Mouse (Mus musculus): ENCODE results near the gene Cyb561.
A peak's percentile ranks its signal among the peaks of the same experiment; 100 is the strongest.

Cyb561 gene

DNA sequence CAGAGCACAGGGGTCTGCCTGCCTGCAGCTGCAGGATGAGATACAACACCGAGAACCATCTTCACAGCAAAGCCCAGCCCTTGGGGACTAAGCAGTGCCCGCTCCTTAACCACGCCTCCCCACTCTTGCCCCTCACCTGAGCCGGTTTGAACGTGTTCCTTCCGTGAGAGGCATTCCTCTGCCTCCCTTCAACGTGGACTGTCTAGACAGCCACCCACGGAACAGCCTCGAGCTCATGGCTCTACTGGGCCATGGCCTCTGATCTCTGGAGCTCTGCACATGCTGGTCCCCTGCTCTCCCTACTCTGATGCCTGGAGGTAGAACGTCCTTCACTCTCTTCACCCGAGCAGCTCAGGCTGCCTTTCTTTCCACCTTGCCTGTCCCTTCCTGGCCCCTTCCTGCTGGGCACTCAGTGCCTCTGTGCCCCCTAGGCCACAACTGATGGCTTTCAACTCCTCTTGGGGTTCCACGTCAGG, at the start of gene Cyb561:
Gene Cyb561 (minus strand): TSS at position 426 of the 476 bp plus-strand sequence.
- DNase-seq: no peak

DNA sequence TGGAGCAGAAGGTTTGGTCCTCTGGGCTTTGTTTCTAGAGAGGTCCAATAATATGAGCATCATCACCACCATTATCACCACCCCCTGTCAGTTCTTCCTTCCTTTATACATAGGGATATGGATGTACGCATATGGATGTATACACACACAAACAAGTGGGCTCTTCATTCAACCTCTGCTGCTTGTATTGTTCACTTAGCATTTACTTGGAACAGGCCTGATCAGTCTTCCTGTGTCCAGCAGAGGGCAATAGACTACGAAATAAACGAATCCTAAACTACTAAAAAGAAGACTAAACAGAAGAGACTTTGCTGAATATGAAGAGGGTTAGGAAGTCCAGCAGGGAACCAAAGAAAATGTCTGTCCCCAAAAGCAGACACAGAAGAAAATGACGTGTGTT, 48.6 kb upstream of the Cyb561 start:
- peak in 1 of 2 experiments; percentile 46 for DNase-seq

DNA sequence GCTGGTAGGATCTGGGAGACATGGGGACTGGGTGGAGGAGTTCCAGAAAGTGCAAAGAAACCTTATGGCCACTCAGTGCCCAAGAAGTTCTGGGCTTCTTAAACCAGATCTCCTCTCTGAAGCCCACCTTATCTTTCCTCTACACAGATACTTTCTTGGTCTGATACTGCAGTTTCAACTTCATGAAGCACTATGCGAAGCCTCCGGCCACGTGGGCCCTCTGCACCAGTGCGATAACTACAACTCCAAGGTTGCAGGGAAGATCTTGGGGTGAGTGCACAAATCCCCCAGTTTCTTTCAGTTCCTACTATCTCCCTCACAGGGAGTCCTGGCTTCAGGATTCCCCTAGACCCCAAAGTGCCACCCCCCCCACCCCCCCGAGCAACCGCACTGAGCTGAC, 46.9 kb upstream of the Cyb561 start:
- no peak for DNase-seq

DNA sequence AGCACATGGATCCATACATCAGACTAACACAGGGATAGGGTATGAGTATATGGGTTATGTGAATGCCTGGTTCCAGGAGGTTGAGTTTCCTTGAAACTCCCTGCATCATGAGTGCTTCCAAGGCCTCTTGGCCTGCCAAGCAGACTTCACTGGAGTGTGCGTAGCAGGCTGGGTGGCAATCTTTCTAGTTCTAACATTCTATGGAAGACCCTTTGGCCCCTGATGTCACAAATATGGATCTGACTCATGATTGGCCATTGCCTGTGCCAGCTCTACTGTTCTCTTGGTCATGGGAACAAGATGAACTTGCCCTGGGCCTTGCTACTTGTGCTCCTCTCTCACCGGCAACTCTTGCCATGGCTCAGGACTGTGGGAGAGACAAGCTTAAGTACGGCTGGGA, 41.2 kb upstream of the Cyb561 start, which contains the start of gene Ace3:
Gene Ace3 (plus strand): TSS at position 301 of the 400 bp plus-strand sequence.
- DNase-seq: no peak

DNA sequence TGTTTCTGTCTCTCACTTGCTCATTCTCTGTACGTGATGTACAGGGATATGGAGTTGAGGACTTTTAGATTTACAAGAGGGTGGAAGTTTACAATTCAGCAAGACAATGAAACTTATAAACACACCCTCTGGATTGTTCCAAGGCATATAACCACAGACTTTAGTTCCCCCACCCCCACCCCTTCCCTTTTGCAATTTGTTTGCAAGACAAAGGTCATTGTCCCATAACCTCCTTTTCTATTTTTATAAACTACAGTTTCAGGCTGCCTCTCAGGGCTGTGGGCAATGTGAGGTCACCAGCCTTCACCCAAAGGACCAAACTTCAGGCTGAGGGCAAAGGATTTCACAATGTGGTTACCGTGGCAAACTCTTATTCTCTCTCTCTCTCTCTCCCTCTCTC, 37.1 kb upstream of the Cyb561 start:
- peak; percentile 15 to 73 for DNase-seq

DNA sequence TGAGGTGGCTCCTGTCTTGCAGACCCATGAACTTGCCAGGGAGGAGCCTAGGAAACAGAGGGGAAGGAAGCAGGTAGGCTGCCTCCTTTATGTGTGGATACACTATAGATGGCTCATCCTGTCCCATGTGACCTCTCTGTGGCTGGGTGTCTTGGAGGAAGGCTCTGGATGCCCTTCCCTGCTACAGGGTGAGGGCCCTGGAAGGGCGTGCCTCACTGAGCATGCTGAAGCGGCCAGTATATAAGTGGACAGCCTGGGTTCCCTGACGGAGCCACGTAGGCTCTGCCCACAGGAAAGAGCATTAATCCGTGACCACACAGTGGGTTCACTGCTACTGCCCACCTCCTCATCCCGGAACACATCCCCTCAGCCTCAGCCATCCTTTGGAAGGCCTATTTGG, 36.3 kb upstream of the Cyb561 start:
- DNase-seq: no peak

DNA sequence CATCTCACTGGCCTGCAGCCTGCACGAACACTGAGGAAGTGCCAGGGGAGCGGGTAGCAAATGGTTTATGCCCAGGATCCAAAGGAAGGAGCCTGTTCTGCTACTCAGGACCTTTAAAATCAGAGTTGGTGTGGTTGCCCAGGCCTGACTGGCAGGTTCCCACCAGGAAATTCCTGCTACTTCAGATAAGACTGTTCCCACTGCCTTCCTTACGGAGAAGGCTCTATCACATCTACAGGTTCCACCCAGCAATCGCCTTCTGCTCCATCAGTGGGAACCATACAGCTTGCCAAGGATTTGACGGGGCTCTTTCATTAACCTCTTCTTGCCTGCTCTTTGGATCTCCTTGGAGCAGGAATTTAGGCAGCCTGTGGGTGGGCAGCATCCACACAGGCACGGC, 34.3 kb upstream of the Cyb561 start:
- no peak for DNase-seq

DNA sequence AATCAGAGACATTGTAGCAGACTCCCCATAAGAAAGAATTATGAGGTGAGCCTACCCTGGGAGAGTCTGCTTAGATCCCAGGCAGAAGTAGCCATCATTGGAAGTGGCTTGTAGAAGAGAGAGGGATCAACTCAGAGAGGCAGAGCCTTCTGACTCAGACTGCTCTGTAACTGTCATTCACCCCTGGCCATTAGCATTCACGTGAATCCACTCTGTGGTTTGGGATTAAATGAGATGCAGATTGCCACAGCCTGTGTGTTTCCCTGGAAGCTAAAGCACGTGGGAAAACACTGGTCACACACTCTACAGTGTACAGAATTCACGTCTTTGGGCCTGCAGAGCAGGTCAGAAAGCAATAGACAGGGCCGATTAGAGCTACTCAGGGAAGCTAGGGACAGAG, 31.3 kb upstream of the Cyb561 start:
- DNase-seq: no peak

DNA sequence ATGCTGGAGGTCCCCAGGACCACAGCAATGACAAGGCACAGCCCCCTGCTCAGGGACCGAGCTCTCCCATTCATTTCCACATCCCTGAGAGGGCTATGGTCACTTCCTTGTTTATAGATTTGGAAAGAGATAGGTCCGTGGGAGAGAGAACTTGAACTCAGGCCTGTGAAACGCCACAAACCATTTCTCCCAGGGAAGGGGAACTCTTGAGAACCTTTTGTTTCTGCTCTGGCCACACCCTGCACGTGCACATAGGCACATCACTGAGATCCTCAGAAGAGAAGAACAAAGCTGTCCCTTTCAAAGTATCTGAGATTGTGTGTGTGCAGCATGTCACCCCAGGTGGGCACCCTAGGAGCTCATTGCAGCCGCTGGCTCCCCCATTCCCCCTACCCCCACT, 25.5 kb upstream of the Cyb561 start:
- DNase-seq: no peak

DNA sequence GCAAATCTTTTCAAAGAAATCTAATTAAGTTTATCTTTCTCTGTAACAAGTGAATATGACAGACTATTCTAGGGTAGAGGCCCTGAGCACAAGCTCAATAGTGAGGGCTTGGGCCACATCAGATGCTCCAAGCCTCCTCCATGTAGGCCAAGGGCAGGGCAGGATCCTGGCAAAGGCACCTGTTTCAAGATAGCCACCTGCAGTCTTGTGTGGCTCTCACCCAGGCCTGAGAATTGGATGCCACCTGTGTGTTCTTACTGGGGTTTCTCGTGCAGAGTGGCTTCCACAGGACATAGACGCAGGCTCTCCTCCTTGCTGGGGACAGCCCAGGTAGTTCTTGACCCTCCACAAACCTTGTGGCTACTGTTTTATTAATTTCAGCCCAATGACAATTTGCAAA, 25.1 kb upstream of the Cyb561 start:
- no peak for DNase-seq

DNA sequence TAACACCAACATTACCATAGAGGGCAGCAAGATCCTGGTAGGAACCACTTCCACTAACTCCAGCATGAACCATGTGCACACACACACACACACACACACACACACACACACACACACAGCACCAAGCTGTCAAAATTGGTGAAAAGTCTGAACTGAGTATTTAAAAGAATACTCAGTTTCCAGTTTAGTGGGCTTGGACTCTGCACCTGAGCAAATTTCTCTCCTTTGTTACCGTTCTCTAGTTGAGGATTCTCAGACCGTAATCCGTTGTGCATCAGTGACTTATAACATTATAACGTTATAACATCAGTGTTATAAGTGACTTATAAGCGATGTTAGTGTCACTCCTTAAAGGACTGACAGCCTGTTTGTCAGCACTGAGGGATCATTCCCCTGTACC, 22.5 kb upstream of the Cyb561 start:
- no peak for DNase-seq

DNA sequence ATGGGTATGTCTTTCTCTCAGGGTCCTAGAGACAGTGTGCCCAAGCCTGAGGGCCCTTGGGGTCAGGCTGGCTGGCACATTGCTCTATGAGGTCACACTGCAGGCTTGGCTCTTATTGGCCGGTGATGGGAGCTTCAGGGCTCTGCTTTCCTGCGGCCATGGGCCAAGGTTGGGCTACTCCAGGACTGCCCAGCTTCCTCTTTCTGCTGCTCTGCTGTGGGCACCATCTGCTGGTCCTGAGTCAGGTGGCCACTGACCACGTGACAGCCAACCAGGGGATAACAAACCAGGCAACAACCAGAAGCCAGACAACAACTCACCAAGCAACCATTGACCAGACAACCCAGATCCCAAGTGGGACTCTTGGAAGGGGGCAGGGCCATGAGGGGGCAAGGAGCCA, 21.9 kb upstream of the Cyb561 start:
- DNase-seq: peak in 1 of 2 experiments; percentile 59

DNA sequence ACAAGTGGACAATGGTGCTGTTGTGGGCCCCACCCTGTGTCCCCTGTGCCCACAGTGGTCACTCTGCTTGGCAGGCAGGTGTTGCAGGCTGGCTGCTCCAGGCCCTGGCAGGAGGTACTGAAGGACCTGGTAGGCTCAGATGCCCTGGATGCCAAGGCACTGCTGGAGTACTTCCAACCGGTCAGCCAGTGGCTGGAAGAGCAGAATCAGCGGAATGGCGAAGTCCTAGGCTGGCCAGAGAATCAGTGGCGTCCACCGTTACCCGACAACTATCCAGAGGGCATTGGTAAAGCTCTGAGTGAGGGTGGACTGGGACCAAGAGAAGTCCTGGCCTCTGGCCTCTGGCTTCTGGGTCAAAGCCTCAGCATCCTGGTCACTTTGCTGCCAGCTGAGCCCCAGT, 21.5 kb upstream of the Cyb561 start:
- DNase-seq: peak; percentile 80 to 89

DNA sequence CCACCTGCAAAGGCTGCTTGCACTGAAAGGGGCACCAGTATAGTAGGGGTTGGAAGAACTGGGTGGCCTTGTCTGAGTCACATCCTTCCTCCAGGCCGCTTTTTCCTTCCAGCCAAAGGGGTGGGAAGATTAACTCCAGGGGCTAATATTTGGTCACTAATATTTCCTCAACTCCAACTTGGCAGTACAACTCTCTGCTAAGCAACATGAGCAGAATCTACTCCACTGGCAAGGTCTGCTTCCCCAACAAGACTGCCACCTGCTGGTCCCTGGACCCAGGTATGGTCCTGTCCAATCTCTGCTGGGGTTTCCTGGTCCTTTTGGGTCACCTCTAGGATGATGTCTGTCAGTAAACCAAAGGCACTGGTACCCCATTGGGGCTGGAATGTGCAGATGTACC, 16.4 kb upstream of the Cyb561 start:
- peak; percentile 79 for DNase-seq

DNA sequence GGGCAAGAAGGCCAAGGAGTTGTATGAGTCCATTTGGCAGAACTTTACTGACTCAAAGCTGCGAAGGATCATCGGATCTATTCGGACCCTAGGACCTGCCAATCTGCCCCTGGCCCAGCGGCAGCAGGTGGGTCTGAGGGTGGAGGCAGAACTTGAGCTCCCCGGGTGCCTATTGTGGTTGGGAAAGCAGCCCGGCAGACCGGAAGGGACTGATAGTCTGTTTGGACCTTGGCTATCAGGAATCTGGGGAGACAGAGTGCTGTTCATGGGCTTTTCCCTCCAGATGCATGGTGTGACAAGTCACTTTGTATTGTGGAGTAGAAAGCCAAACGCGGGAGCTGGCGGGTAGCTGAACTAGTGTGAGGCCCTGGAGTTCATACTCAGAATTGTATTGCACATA, 15.8 kb upstream of the Cyb561 start:
- DNase-seq: no peak

DNA sequence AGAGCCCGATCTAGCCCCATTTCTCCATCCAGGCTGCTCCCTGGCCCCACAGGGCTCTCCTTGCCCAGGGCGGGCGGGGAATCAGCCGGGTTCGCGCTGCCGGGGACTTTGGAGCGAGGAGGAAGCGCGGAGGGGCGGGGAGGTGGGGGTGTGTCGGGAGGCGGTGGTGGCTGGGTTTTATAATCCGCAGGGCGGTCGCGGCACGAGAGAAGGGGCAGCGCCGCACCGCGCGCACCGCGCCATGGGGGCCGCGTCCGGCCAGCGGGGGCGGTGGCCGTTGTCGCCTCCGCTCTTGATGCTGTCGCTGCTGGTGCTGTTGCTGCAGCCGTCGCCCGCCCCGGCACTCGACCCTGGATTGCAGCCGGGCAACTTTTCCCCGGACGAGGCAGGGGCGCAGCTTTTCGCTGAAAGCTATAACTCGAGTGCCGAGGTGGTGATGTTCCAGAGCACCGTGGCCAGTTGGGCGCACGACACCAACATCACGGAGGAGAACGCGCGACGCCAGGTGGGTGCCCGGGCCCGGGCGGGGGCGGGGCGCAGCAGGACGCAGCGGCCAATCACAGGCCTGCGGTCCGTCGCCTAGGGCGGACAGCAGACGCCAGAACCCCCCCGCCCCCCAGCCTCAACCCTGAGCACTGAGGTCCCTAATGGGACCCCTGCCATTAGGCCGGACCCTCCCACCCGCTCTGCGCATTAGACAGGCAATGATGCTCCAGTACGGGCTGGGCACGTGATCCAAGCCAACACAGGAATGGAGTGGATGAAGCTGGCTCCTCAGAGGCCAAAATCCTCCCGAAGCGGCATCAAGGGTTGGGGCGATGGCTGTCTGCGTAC, 14.8 kb upstream of the Cyb561 start, which contains the start of gene Ace:
Gene Ace (plus strand): TSS at position 205 of the 834 bp plus-strand sequence.
- peak; percentile 71 to 87 for DNase-seq

DNA sequence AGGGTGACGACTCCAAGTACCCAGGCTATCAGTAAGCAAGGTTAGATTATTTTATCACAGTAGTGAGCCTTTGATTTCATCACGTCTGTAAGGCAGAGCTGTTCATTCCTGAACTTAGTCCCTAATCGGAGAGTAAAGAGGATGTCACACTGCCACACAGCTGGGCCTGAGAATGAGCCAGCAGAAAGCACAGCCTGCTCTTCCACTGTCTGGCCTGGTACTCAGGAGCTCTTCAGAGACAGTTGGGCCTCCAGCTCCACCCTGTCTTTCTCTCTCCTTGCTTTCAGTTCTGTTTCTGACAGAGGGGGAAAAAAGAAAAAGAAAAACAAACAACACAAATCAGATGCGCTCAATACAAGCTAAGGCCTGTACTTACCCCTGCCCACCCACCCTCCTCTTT, 13.2 kb upstream of the Cyb561 start:
- DNase-seq: no peak

DNA sequence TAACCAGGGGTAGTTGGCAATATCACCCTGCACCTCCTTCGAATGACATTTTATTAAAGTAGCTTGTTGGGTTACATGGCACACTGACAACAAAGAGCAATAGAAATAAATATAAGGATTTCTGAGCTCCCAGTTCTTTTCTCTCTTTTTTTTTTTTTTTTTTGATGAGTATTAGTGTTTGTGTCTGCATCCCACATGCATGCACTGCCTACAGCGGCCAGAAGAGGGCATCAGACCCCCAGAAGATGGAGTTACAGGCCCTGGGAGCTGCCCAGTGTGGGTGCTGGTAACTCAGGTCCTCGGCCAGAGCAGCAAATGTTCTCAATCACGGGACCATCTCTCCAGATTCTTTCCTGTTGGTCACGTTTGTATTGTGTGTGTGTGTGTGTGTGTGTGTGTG, 11.6 kb upstream of the Cyb561 start:
- DNase-seq: no peak

DNA sequence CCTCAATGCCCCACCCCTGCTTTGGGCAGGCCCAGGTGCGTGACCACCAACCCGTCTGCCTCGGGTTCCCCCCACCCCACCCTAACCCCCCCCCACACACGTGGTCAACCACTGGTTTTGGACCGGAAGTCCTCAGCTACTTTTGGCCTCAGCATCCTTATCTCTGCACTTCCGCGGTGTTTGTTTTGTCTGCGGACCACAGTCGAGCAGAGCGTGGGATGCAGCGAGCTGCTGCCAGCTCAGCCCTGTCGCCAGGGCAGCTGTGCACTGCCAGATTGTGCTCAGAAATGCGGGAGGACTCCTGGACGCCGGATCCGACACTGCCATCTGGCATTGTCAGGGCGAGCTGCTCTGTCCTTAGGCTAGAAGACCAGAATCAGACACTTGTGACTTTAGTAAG, 6.2 kb upstream of the Cyb561 start:
- no peak for DNase-seq

DNA sequence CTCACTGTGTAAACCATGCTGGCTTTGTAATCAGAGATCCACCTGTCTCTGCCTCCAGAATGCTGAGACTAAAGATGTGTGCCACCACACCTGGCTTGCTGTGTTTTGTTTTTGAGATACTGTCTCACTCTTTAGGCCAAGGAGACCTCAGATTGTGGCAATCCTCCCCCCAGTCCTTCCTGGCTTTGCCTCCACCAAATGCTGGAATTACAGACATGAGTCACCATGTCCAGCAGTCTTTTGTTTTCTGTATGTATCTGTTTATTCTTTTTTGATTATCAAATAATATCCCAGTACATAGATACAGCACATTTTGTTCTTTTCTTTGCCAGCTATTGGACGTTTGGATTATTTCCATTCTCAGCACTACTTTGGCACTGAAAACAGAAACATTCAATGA, 5.4 kb upstream of the Cyb561 start:
- DNase-seq: no peak

DNA sequence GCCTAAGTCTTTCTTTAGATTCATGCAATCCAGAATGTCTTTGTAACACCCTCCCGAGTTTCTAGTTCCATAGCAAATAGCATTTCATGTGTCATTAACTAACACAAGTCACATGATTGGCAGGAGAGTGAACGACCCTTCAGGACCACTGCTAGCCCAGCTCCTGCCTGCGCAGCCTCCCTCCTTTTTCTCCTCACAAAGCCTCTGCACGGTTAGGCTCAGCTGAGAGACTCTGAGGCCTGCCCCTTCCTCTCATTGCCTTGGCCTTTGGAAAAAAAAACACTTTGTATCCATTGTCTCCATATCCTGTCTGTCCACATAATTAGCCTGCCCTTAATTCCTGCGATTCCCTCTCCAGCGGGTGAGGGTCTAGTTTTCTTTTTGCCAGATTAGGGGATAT, 4.4 kb upstream of the Cyb561 start:
- DNase-seq: no peak

DNA sequence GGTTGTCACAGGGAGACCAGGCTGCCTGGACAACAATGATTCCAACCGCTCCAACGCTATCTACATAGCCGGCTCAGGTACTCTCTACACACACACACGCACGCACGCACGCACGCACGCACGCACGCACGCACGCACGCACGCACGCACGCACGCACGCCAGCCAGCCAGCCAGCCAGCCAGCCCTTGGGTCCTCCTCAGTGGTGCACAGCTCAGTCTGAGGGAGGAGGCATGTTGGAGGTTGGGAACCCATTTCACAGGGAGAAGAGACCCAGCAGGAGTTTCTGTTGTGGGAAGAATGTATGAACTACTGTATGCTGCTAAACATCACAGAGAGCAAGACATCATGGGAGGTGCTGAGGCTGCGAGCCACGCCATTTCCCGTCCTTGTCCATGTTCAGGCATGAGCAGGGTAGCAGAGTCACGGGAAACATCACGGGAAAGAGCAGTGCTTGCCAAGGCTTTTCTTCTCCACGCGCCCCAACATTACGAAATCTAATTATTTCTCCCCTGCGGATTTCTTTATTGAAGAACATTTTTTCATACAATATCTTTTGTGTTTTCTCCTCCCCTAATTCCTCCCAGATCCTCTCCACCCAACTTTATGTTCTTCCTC, 2.8 kb upstream of the Cyb561 start:
- no peak for DNase-seq

DNA sequence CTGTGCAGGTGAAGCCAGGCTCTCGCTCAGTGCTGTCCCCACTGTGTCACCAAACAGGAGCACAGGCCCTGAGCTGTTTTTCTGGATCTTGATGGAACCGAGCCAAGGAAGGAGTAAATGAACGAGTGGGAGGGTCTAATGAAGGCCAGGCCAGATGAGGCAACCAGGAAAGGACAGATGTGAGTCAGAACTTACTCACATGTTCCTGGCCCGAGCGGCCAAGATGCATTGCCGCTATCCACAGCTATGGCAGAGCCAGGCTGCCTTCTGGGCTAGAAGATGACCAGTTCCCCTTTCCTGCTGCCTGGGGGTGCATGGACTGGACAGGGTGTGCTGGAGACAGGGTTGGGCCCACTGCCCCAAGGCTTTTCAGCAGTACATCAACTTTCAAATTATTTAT, 266 bp upstream of the Cyb561 start:
- no peak for DNase-seq

DNA sequence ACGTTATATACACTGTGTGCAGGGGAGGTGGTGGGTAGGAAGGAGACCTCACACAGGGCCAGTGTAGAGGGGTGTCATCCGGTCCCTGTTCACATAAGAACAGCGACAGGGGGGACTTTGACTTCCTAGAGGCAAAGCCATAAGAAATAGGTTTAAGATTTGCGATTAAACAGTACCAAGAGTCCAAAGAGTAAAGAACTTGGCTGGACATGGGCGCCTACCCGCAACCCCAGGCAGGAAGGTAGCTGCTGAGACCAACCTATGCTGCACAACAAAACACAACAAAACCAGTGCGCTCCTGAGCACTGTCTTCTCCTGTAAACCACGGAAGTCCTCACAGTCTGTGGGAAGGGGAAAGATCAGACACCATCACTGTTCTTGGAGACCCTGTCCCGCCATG, 1.0 kb downstream of the Cyb561 start:
- peak in 1 of 2 experiments; percentile 22 for DNase-seq
